Mouse (Mus musculus) urinary bladder, postnatal 4 days (tissue): ENCODE measurements around the gene Tas2r135.

Source experiments
- DNase-seq, 2 experiments: peaks; one replicate each; pipeline ENCODE4 v3.0.0; 2021 to 2022; ENCODE audit warnings: low spot score in 2 of 2

The Tas2r135 gene

DNA sequence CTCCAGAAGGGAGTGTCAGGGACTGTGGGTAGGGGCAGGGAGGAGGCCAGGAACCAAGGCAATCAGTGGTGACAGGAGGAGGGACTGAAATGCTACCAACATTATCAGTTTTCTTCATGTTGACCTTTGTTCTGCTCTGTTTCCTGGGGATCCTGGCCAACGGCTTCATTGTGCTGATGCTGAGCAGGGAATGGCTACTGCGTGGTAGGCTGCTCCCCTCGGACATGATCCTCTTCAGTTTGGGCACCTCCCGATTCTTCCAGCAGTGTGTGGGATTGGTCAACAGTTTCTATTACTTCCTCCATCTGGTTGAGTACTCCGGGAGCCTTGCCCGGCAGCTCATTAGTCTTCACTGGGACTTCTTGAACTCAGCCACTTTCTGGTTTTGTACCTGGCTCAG, 29.2 kb downstream of the Tas2r135 start, which contains the start of gene Tas2r126:
TSS of gene Tas2r126 (plus strand) at position 90 of the 400 bp plus-strand sequence.
- DNase-seq = no peak

DNA sequence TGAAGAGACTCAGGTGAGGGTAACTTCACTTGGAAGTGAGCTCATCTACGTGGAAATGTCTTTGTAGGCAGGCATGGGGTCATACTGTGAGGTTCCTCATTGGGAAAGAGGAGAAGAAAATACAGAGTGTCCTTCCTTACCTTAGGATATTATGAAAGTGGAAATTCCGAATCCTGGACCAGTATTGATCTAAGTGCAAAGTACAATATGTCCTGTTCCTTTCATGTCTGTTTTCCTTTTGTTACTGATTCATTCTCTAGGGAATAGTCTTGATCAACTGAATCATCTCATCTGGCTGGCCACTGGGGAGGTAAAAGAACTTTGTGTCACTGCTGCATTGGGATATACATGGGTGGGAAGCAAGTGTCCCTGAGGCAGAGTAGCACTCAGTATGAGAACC, 30.3 kb downstream of the Tas2r135 start:
- DNase-seq = no peak

DNA sequence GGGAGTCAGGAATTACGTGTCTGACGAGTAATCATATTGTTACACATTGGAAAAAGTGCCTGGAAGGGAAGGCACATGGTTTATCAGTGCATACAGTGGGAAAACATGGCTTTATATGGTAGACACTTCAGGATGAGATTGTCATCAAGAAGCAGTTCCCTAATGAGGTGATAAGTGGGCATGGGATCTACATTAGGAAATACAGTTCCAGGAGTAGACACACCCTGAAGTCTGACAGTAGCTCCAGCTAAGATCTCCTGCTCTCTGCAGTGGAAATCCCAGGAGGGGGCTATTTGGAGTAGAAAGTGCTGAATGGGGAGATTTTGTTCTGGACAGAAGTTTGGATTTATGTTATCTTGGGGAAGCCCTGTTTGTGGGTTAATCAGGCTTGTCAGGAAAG, 36.2 kb downstream of the Tas2r135 start:
- DNase-seq = no peak

DNA sequence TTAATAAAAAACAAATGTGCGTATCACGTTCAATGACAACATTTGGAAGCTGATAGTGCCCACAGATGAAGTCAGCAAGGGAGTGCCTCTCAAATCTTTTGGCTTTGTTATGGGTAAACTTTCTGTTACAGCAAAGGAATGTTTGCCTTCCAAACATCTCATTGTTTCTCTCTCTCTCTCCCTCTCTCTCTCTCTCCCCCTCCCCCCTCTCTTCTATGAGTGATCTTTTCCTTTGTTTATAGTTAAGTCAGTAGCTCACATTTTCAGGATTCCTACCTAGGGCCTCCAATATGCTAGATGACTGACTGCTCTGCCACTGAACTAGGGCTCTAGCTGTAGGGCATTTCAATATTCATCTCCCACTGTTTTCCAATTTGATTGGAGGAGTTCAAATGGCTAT, 39.3 kb downstream of the Tas2r135 start:
- no peak for DNase-seq

DNA sequence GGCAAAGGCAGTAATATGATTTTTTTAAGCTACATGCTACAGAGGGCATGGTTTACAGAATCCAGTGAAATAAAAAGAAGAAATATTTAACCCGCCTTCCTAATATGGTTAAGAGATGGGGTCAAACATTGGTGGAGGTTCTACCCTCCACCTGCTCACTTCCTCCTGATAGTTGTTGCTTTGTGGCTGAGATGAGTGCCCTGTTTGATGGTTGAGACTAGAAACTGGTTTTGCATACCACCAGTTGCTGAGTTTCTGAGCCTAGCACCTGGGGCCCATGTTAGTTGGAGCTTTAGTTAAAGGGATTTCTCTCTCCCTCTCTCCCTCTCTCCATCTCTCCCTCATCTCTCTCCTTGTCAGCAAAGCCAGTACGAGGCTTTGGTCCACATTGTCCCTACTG, 42.1 kb downstream of the Tas2r135 start:
- DNase-seq = no peak
